Mouse (Mus musculus): ENCODE measurements around the gene Fam173b. TPM values are rescaled to one million over a fixed set of nuclear protein-coding genes. Genes with fewer than 3 reads are reported as not detected.
"Not testable (repeated sequence)": the region's sequence is repeated elsewhere in the genome, so short reads cannot be mapped to it uniquely, and the experiment has no call there.

Gene Fam173b
- polyA plus RNA-seq, 1 experiment from 2014 or later = 10.2 TPM

- H3K4me3 ChIP-seq (replicated peaks; ENCODE audit: low read length) = no peak overlapping the region
- no peak overlapping the region for H3K9ac ChIP-seq (replicated peaks; ENCODE audit: low read depth, low read length)
- H3K36me3 ChIP-seq (ENCODE audit: control insufficient read depth, insufficient read depth) = no peaks in the 10 kb centered on the region
- no peak overlapping the region for H3K27ac ChIP-seq (ENCODE audit: low read length)
- no peak overlapping the region for H3K4me2 ChIP-seq (ENCODE audit: low read length)
- H3K4me1 ChIP-seq (replicated peaks; ENCODE audit: control insufficient read depth, insufficient read depth, low read length) = no peaks in the 10 kb centered on the region
- no peaks in the 10 kb centered on the region for H3K27me3 ChIP-seq (replicated peaks; ENCODE audit: control insufficient read depth, insufficient read depth, low read length)
- no peaks in the 10 kb centered on the region for H3K9me3 ChIP-seq (ENCODE audit: control insufficient read depth, low read length)
- 20% methylated on average over 12 of the region's 12 CpGs for WGBS
- no peak for ATAC-seq
Measured at GRCm38 (mm10) chr15:31568581-31568996, 33.1 kb upstream of the Fam173b start.

- H3K27me3 ChIP-seq (replicated peaks; ENCODE audit: control insufficient read depth, insufficient read depth, low read length) = no peaks in the 10 kb centered on the region
- H3K36me3 ChIP-seq (ENCODE audit: control insufficient read depth, insufficient read depth) = no peaks in the 10 kb centered on the region
- H3K9ac ChIP-seq (replicated peaks; ENCODE audit: low read depth, low read length) = no peak overlapping the region
- no peak overlapping the region for H3K4me3 ChIP-seq (replicated peaks; ENCODE audit: low read length)
- H3K4me2 ChIP-seq (ENCODE audit: low read length) = no peak overlapping the region
- H3K27ac ChIP-seq (ENCODE audit: low read length) = no peak overlapping the region
- ATAC-seq = no peak
- H3K4me1 ChIP-seq (replicated peaks; ENCODE audit: control insufficient read depth, insufficient read depth, low read length) = no peaks in the 10 kb centered on the region
- 59% methylated on average over 9 of the region's 9 CpGs for WGBS
- H3K9me3 ChIP-seq (ENCODE audit: control insufficient read depth, low read length) = no peaks in the 10 kb centered on the region
Measured at GRCm38 (mm10) chr15:31569325-31570022, 32.2 kb upstream of the Fam173b start.

DNA sequence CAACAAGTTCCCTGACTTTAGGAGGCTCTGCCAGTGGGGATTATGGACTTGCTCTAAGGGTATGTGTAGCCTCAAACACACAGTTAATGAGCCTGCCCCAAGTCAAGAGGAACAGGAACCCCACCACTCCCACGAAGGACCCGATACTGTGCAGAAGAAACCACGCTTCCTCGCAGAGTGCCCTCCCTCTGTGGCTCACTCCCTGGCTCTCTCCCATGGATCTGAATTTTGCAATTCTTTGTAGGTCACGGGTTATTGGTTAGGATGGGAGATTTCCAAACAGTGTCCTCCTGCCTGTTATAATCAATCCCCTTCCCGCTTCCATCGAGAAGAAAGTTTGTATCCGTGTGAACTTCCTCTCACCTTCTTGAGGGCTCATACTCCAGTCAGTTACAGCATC lies 30.7 kb upstream of the Fam173b start:
- Histone ChIP-seq H3K36me3 (ENCODE audit: control insufficient read depth, insufficient read depth) (no peaks in the 10 kb centered on the region), H3K27me3 (replicated peaks; ENCODE audit: control insufficient read depth, insufficient read depth, low read length) (no peaks in the 10 kb centered on the region), H3K9me3 (ENCODE audit: control insufficient read depth, low read length) (no peaks in the 10 kb centered on the region), H3K4me1 (replicated peaks; ENCODE audit: control insufficient read depth, insufficient read depth, low read length) (no peaks in the 10 kb centered on the region), H3K9ac (replicated peaks; ENCODE audit: low read depth, low read length) (no peak overlapping the region), H3K4me3 (replicated peaks; ENCODE audit: low read length) (no peak overlapping the region), H3K27ac (ENCODE audit: low read length) (no peak overlapping the region), H3K4me2 (ENCODE audit: low read length) (no peak overlapping the region)
- no peak for ATAC-seq
- 93% methylated on average over 8 of the region's 8 CpGs for WGBS

DNA sequence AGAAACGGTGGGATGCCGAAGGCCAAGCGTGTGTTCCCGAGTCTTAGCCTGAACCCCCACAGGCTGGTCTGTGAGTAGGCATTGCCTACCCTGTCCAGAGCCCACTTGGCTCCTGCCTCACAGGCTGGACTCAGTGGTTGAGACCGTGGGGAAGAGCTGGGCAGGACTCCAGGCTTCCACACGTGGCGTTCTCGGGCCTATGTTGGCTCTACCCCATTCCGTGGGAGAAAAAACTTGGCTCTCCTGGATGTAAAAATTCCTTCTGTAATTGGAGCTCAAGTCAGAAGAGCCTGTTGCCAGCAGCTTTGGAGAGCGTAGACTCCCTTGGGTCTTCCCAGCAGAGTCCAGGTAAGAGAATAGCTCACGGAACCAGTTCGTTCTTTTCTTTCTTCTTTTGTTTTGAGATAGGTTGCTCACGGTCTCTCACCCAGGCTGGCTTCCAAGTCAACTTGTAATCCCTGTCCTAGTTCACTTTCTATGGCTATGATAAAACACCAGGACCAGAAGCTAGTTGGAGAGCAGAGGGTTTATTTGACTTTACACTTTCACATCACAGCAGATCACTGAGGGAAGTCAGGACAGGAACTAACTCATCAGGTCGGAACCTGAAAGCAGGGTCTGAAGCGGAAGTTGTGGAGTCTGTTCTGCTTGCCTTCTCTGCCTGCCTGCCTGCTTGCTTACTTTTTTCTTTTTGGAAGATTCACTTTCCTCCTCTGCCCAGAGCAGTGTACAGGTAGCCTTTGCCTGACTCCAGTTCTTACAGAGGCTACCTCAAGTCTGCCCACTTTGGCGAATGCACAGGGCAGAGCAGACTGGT lies 29.5 kb upstream of the Fam173b start:
- ATAC-seq = no peak
- no peaks in the 10 kb centered on the region for H3K27me3 ChIP-seq (replicated peaks; ENCODE audit: control insufficient read depth, insufficient read depth, low read length)
- no peaks in the 10 kb centered on the region for H3K9me3 ChIP-seq (ENCODE audit: control insufficient read depth, low read length)
- WGBS = 79% methylated on average over 16 of the region's 16 CpGs
- no peak overlapping the region for H3K27ac ChIP-seq (ENCODE audit: low read length)
- no peaks in the 10 kb centered on the region for H3K4me1 ChIP-seq (replicated peaks; ENCODE audit: control insufficient read depth, insufficient read depth, low read length)
- H3K9ac ChIP-seq (replicated peaks; ENCODE audit: low read depth, low read length) = no peak overlapping the region
- H3K4me3 ChIP-seq (replicated peaks; ENCODE audit: low read length) = no peak overlapping the region
- no peaks in the 10 kb centered on the region for H3K36me3 ChIP-seq (ENCODE audit: control insufficient read depth, insufficient read depth)
- H3K4me2 ChIP-seq (ENCODE audit: low read length) = no peak overlapping the region

DNA sequence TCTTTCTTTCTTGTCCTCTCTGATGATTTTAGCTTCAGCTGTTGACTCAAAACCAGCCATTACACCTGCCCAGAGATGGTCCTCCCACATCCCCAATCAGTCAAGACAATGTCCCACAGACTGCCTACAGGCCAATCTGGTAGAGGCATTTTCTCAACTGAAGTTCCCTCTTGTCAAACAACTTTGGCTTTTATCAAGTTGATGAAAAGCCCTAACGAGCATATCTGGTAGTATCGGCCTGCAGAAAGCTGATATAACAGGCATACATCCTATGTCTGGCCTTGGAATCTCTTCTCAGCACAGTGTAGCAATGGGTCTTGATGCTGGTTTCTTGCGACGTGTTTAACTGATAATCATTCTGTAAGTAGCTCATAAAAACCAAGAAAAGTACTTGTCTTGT lies 28.4 kb upstream of the Fam173b start:
- no peaks in the 10 kb centered on the region for H3K4me1 ChIP-seq (replicated peaks; ENCODE audit: control insufficient read depth, insufficient read depth, low read length)
- no peak overlapping the region for H3K27ac ChIP-seq (ENCODE audit: low read length)
- no peak overlapping the region for H3K9ac ChIP-seq (replicated peaks; ENCODE audit: low read depth, low read length)
- H3K9me3 ChIP-seq (ENCODE audit: control insufficient read depth, low read length) = no peaks in the 10 kb centered on the region
- WGBS = 79% methylated on average over 4 of the region's 4 CpGs
- no peak overlapping the region for H3K4me2 ChIP-seq (ENCODE audit: low read length)
- ATAC-seq = no peak
- no peak overlapping the region for H3K4me3 ChIP-seq (replicated peaks; ENCODE audit: low read length)
- no peaks in the 10 kb centered on the region for H3K27me3 ChIP-seq (replicated peaks; ENCODE audit: control insufficient read depth, insufficient read depth, low read length)
- H3K36me3 ChIP-seq (ENCODE audit: control insufficient read depth, insufficient read depth) = no peaks in the 10 kb centered on the region

GRCm38 (mm10) chr15:31573692-31574091 lies 28.0 kb upstream of the Fam173b start:
- Histone ChIP-seq H3K27ac (ENCODE audit: low read length) (no peak overlapping the region), H3K4me1 (replicated peaks; ENCODE audit: control insufficient read depth, insufficient read depth, low read length) (no peaks in the 10 kb centered on the region)

GRCm38 (mm10) chr15:31576076-31576475 lies 25.6 kb upstream of the Fam173b start:
- H3K27ac ChIP-seq (ENCODE audit: low read length) = no peak overlapping the region
- no peaks in the 10 kb centered on the region for H3K9me3 ChIP-seq (ENCODE audit: control insufficient read depth, low read length)
- no peak overlapping the region for H3K4me2 ChIP-seq (ENCODE audit: low read length)
- no peaks in the 10 kb centered on the region for H3K36me3 ChIP-seq (ENCODE audit: control insufficient read depth, insufficient read depth)
- H3K4me1 ChIP-seq (replicated peaks; ENCODE audit: control insufficient read depth, insufficient read depth, low read length) = no peaks in the 10 kb centered on the region
- no peak overlapping the region for H3K9ac ChIP-seq (replicated peaks; ENCODE audit: low read depth, low read length)
- no peak overlapping the region for H3K4me3 ChIP-seq (replicated peaks; ENCODE audit: low read length)
- no peak for ATAC-seq
- WGBS = 78% methylated on average over 5 of the region's 5 CpGs
- H3K27me3 ChIP-seq (replicated peaks; ENCODE audit: control insufficient read depth, insufficient read depth, low read length) = no peaks in the 10 kb centered on the region

More at GRCm38 (mm10) chr15:31573692-31574091, 28.0 kb upstream of the Fam173b start:
- H3K9me3 ChIP-seq (ENCODE audit: control insufficient read depth, low read length) = no peaks in the 10 kb centered on the region
- H3K4me2 ChIP-seq (ENCODE audit: low read length) = no peak overlapping the region
- no peaks in the 10 kb centered on the region for H3K27me3 ChIP-seq (replicated peaks; ENCODE audit: control insufficient read depth, insufficient read depth, low read length)
- H3K4me3 ChIP-seq (replicated peaks; ENCODE audit: low read length) = no peak overlapping the region
- H3K9ac ChIP-seq (replicated peaks; ENCODE audit: low read depth, low read length) = no peak overlapping the region
- ATAC-seq = no peak
- H3K36me3 ChIP-seq (ENCODE audit: control insufficient read depth, insufficient read depth) = no peaks in the 10 kb centered on the region

DNA sequence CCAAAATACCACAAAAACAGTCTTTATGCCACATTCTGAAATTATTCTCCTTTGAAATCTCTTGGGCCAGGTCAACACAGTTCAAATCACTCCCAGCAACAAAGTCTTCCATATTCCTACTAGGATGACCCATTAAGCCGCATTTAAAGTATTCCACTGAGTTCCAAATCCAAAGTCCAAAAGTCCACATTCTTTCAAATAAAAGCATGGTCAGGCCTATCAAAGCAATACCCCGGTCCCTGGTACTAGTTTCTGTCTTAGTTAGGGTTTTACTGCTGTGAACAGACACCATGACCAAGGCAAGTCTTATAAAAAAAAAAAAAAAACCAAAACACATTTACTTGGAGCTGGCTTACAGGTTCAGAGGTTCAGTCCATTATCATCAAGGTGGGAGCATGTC lies 20.6 kb upstream of the Fam173b start:
- H3K4me1 ChIP-seq (replicated peaks; ENCODE audit: control insufficient read depth, insufficient read depth, low read length); H3K9me3 ChIP-seq (ENCODE audit: control insufficient read depth, low read length); H3K27me3 ChIP-seq (replicated peaks; ENCODE audit: control insufficient read depth, insufficient read depth, low read length); H3K36me3 ChIP-seq (ENCODE audit: control insufficient read depth, insufficient read depth); ATAC-seq; H3K4me2 ChIP-seq (ENCODE audit: low read length); H3K27ac ChIP-seq (ENCODE audit: low read length); H3K9ac ChIP-seq (replicated peaks; ENCODE audit: low read depth, low read length); H3K4me3 ChIP-seq (replicated peaks; ENCODE audit: low read length): not testable (repeated sequence)
- 94% methylated on average over 2 of the region's 2 CpGs for WGBS

DNA sequence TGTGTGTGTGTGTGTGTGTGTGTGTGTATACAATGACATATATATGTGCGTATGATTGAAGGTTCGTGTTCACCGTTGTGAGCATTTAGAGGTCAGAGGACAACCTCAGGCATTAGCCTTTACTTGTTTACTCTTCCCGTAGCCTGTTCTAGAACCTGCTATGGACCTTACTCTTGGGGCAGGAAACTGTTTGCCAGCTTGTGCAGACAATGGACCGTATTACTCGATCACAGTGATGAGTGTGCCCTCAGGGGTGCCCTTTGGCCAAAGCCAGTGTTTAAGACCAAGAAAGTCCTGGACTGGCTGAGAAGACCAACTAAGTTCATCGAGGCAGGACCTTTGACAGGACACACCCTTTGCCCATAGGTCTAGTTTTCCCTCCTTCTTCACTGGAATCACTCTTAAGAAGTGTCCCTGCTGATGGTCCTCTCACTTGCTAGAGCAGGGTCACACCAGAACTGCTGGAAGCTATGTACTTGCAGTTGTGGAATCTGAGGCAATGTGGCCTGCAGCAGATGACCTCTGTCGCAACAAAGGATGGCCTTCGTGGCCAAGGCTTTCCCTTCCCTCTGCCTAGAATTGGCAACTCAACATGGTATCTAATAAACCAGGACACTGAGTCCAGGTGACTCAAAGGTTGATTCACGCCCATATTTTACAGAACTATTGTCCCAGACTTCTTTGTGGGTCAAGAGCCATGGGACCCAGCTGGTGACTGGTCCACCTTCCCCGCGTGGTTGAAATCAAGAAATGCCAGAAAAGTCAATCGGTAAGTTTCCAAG lies 18.2 kb upstream of the Fam173b start:
- no peaks in the 10 kb centered on the region for H3K4me1 ChIP-seq (replicated peaks; ENCODE audit: control insufficient read depth, insufficient read depth, low read length)
- no peaks in the 10 kb centered on the region for H3K36me3 ChIP-seq (ENCODE audit: control insufficient read depth, insufficient read depth)
- no peaks in the 10 kb centered on the region for H3K27me3 ChIP-seq (replicated peaks; ENCODE audit: control insufficient read depth, insufficient read depth, low read length)
- no peak overlapping the region for H3K27ac ChIP-seq (ENCODE audit: low read length)
- H3K9ac ChIP-seq (replicated peaks; ENCODE audit: low read depth, low read length) = no peak overlapping the region
- no peak overlapping the region for H3K4me2 ChIP-seq (ENCODE audit: low read length)
- WGBS = 91% methylated on average over 13 of the region's 13 CpGs
- ATAC-seq = no peak
- no peak overlapping the region for H3K4me3 ChIP-seq (replicated peaks; ENCODE audit: low read length)
- no peaks in the 10 kb centered on the region for H3K9me3 ChIP-seq (ENCODE audit: control insufficient read depth, low read length)

Data from forebrain, embryonic 16.5 days (tissue).